Mouse (Mus musculus) lung, embryonic 14.5 days (tissue): Measurements from ENCODE around the gene 4921524J17Rik. TPM values are rescaled to one million over a fixed set of nuclear protein-coding genes. Genes with fewer than 3 reads are reported as not detected.

Experiments
- ATAC-seq: fragments of 200-750 bp; cut with Nextera tagmentation; 2 replicates; pipeline ENCODE4 v1.8.0; 2017; ENCODE audit warnings: mild to moderate bottlenecking, moderate TSS enrichment, moderate library complexity; ENCODE audit not compliant: insufficient read depth
- DNase-seq: peaks from one replicate; pipeline ENCODE4 v3.0.0-alpha.2; 2015
- H3K27ac ChIP-seq: fragments of 300-500 bp; sonication (generic); 2 replicates; pipeline ENCODE4 v1.5.1; 2014; ENCODE audit warnings: low read depth, mild to moderate bottlenecking, moderate library complexity
- H3K27me3 ChIP-seq: fragments of 300-500 bp; sonication (generic); 2 replicates; pipeline ENCODE4 v1.6.1; 2014; ENCODE audit warnings: low read length, control low read depth; ENCODE audit not compliant: insufficient read depth
- H3K36me3 ChIP-seq: fragments of 300-500 bp; sonication (generic); 2 replicates; pipeline ENCODE4 v1.6.1; 2014; ENCODE audit warnings: control low read depth; ENCODE audit not compliant: insufficient read depth
- H3K4me1 ChIP-seq: fragments of 300-500 bp; sonication (generic); 2 replicates; pipeline ENCODE4 v1.6.1; 2014; ENCODE audit warnings: antibody characterized with exemption, control low read depth; ENCODE audit not compliant: insufficient read depth
- H3K4me2 ChIP-seq: fragments of 300-500 bp; sonication (generic); 2 replicates; pipeline ENCODE4 v1.6.1; 2014; ENCODE audit warnings: mild to moderate bottlenecking
- H3K4me3 ChIP-seq: fragments of 300-500 bp; sonication (generic); 2 replicates; pipeline ENCODE4 v1.5.1; 2014; ENCODE audit warnings: low read depth, low read length
- H3K9ac ChIP-seq: fragments of 300-500 bp; sonication (generic); 2 replicates; pipeline ENCODE4 v1.6.1; 2014
- H3K9me3 ChIP-seq: fragments of 300-500 bp; sonication (generic); 2 replicates; pipeline ENCODE4 v1.6.1; 2016; ENCODE audit warnings: low read depth, low read length, control low read depth
- CTCF ChIP-seq: IDR thresholded peaks from 2 replicates; pipeline ENCODE4 v1.5.1; 2016; ENCODE audit warnings: antibody characterized with exemption, low read depth
- WGBS: fragments of 180-500 bp; shearing (Covaris S2); extraction: QIAGEN DNeasy Blood & Tissue Kit; methylation state at CpG from one replicate; pipeline ENCODE4 v1.1.7; 2014; 5-methylcytosine and 5-hydroxymethylcytosine counted together
- polyA plus RNA-seq: library from polyadenylated mRNA; unstranded; fragments of >200 nt; fragmentation: Nextera tagmentation; extraction: Ambion mirVana; gene quantifications from 2 replicates; pipeline ENCODE4 v1.2.1, GENCODE M21; 2014

Gene 4921524J17Rik
- polyA plus RNA-seq, 1 experiment from 2014 or later, result 35.0 TPM

DNA sequence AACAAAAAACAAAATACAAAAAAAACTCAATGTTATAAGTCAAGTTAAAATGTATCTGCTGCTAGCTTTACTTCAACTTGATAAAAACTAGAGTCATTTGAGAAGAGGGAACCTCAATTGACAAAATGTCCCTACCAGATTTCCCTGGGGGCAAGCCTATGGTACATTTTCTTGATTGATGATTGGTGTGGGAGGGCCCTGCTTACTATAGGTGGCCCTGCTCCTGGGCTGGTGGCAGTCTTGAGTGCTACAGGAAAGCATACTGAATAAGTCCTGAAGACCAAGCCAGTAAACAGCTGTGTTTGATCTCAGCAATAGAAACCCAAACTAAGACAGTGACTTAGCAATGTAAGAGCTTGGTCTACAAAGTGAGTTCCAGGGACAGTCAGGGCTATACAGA, 11.5 kb upstream of the 4921524J17Rik start:
- no peaks in the 10 kb centered on the region for H3K27me3 ChIP-seq
- no peak overlapping the region for H3K27ac ChIP-seq
- no peak overlapping the region for H3K4me3 ChIP-seq
- TF ChIP-seq CTCF, result no peak
- H3K9me3 ChIP-seq, result no peaks in the 10 kb centered on the region
- H3K4me2 ChIP-seq, result no peak overlapping the region
- H3K36me3 ChIP-seq, result no peaks in the 10 kb centered on the region
- no peak for DNase-seq
- no peaks in the 10 kb centered on the region for H3K4me1 ChIP-seq
- ATAC-seq, result no peak
- H3K9ac ChIP-seq, result no peak overlapping the region

DNA sequence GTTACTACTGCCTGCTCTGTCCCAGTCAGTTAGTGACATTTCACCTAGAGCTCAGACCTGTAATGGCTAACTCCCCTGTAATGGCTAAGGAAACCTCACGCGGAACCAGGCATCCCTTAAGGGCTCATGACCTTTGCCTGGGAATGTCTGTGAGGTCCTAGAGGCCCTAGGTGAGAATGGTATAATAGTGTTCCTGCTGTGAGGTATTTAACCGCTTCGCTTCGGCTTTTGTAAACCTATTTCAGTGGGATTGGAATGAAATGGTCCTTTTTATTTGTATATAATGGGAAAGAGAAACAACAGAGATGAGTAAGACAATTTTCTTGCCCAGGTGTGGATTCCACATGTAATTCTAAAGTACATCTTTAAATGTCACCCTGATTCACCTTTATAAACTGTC, 8.9 kb upstream of the 4921524J17Rik start:
- Histone ChIP-seq H3K27ac (no peak overlapping the region), H3K4me3 (no peak overlapping the region), H3K4me1 (no peaks in the 10 kb centered on the region), H3K9ac (no peak overlapping the region), H3K36me3 (no peaks in the 10 kb centered on the region), H3K9me3 (no peaks in the 10 kb centered on the region), H3K4me2 (no peak overlapping the region), H3K27me3 (no peaks in the 10 kb centered on the region)
- DNase-seq (no peak), ATAC-seq (no peak)
- TF ChIP-seq CTCF, result no peak
- 62% methylated on average over 5 of the region's 5 CpGs for WGBS

- no peak overlapping the region for H3K27ac ChIP-seq
- H3K36me3 ChIP-seq, result no peaks in the 10 kb centered on the region
- peaks cover 6% of the 10 kb centered on the region; the same call in 1 of the 2 replicates for H3K4me1 ChIP-seq
- H3K9ac ChIP-seq, result no peak overlapping the region
- H3K4me2 ChIP-seq, result no peak overlapping the region
- WGBS, result 35% methylated on average over 5 of the region's 5 CpGs
- DNase-seq, result peak; percentile 34
- ATAC-seq, result no peak
- H3K27me3 ChIP-seq, result no peaks in the 10 kb centered on the region
- no peak overlapping the region for H3K4me3 ChIP-seq
- H3K9me3 ChIP-seq, result no peaks in the 10 kb centered on the region
- no peak for TF ChIP-seq CTCF
These were observed 3.1 kb upstream of the 4921524J17Rik start for GRCm38 (mm10) chr8:85435736-85436135.

GRCm38 (mm10) chr8:85434817-85435216, 2.2 kb upstream of the 4921524J17Rik start:
- DNase-seq (no peak), ATAC-seq (no peak)
- Histone ChIP-seq H3K4me3 (no peak overlapping the region), H3K9ac (no peak overlapping the region), H3K9me3 (no peaks in the 10 kb centered on the region), H3K27me3 (no peaks in the 10 kb centered on the region), H3K4me2 (no peak overlapping the region), H3K27ac (no peak overlapping the region), H3K36me3 (no peaks in the 10 kb centered on the region), H3K4me1 (peaks cover 10% of the 10 kb centered on the region; the same call in 1 of the 2 replicates)
- TF ChIP-seq CTCF, result no peak
- 71% methylated on average over 12 of the region's 12 CpGs for WGBS

- H3K4me3 ChIP-seq, result peak overlapping the region; percentile 80
- ATAC-seq, result peak; percentile 63
These were observed 372 bp upstream of the 4921524J17Rik start for GRCm38 (mm10) chr8:85433017-85433393.

GRCm38 (mm10) chr8:85431281-85432167, 1.1 kb downstream of the 4921524J17Rik start:
- DNase-seq (peak; percentile 66), ATAC-seq (no peak)
- Histone ChIP-seq H3K9ac (peak overlapping the region; percentile 88), H3K27ac (peak overlapping the region; percentile 97), H3K4me2 (peak overlapping the region; percentile 75), H3K4me1 (peaks cover 10% of the 10 kb centered on the region; the same call in 1 of the 2 replicates), H3K9me3 (no peaks in the 10 kb centered on the region), H3K36me3 (no peaks in the 10 kb centered on the region), H3K4me3 (peak overlapping the region; percentile 80), H3K27me3 (no peaks in the 10 kb centered on the region)
- no peak for TF ChIP-seq CTCF
- 6% methylated on average over 10 of the region's 10 CpGs for WGBS

More at GRCm38 (mm10) chr8:85433017-85433393, 372 bp upstream of the 4921524J17Rik start:
- Histone ChIP-seq H3K27me3 (no peaks in the 10 kb centered on the region), H3K9me3 (no peaks in the 10 kb centered on the region), H3K27ac (peak overlapping the region; percentile 97), H3K4me2 (peak overlapping the region; percentile 75), H3K9ac (0 out of 2 replicates have a peak overlapping the region, but pooled peaks have one; percentile 10), H3K4me1 (peaks cover 10% of the 10 kb centered on the region; the same call in 1 of the 2 replicates), H3K36me3 (no peaks in the 10 kb centered on the region)
- no peak for TF ChIP-seq CTCF
- WGBS, result 3% methylated on average over 6 of the region's 6 CpGs
- no peak for DNase-seq

DNA sequence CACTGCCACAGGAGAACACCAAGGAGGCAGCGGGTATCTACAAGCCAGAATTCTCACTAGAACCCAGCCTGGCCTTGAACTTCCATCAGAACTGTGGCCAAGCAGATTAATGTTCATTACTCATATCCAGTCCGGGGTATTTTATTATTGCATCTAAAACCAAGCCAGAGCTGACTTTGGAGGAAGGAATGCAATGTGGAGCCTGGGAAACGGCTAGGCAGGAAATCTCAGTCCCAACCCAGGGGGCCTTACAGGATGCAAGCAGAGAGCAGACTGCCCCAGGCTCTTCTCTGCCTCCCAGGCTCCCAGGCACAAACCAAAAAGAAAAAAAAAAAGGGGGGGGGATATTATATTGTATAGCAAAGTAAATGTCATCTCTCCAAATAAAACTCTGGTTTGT, 1.8 kb downstream of the 4921524J17Rik start:
- WGBS, result 23% methylated on average over 3 of the region's 3 CpGs
- peak overlapping the region; percentile 88 for H3K9ac ChIP-seq
- no peaks in the 10 kb centered on the region for H3K9me3 ChIP-seq

More for the DNA sequence above, 1.8 kb downstream of the 4921524J17Rik start:
- Histone ChIP-seq H3K36me3 (peaks cover 3% of the 10 kb centered on the region; the same call in 1 of the 2 replicates), H3K4me2 (peak overlapping the region; percentile 75), H3K27ac (peak overlapping the region; percentile 55; the same call in 1 of the 2 replicates), H3K4me3 (peak overlapping the region; percentile 80), H3K4me1 (peaks cover 10% of the 10 kb centered on the region; the same call in 1 of the 2 replicates), H3K27me3 (no peaks in the 10 kb centered on the region)
- DNase-seq (peak; percentile 59), ATAC-seq (no peak)
- no peak for TF ChIP-seq CTCF
